Mouse (Mus musculus) liver (tissue): ENCODE measurements around the gene Tmem52.

ENCODE experiments used
- DNase-seq: peaks from one replicate; pipeline ENCODE4 v3.0.0-alpha.2; 2020; ENCODE audit warnings: mixed read lengths

Tmem52 gene

DNA sequence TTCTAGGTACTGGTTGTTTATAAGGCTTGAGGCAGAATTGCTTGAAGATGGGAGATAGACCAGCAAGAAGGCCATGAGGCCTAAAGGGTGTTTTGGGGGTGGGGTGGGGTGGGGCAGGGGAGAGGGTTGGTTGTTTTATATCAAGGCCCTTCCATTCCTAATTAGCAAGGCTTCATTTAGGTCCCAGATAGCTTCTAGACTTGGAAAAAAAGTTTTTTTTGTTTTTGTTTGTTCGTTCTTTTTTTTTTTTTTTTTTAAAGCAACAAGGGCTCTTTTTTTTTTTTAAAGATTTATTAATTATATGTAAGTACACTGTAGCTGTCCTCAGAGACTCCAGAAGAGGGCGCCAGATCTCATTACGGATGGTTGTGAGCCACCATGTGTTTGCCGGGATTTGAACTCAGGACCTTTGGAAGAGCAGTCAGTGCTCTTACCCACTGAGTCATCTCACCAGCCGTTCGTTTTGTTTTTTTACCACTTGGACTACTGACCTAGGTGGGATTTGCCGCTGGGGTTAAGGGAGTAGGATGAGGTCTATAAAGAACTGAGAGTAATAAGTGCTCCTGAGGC is 49.1 kb downstream of the Tmem52 start:
- DNase-seq = no peak
